Mouse (Mus musculus): ENCODE data around the gene Il20rb. TPM values are rescaled to one million over a fixed set of nuclear protein-coding genes. Genes with fewer than 3 reads are reported as not detected.

Gene Il20rb
- total RNA-seq (2021), result under 1 TPM; 0.18 to 0.28 TPM

DNA sequence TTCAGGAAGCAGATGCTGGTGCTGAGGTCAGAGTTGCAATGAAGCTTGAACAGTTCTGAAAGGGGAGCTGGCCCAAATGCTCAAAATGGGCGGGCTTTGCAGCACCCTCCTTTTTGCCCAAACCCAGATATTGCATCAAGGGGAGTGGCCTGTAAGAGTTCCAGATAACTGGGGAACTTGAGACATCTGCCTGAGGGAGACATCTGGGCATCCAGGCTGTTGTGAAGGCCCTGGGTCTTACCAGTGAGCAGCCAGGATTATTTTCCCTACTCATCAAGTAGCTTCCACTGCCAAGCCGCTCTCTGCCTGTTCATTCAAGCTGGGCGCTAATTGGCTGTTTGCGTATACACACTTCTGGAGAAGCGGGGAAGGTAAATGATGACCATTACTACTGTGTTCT, at the start of gene Il20rb:
Gene Il20rb (minus strand): TSS at position 358 of the 400 bp plus-strand sequence.
- no peak for DNase-seq (ENCODE audit: low spot score in 2 of 2)
- intact Hi-C loops (cut with DNase I), result no loop called here

DNA sequence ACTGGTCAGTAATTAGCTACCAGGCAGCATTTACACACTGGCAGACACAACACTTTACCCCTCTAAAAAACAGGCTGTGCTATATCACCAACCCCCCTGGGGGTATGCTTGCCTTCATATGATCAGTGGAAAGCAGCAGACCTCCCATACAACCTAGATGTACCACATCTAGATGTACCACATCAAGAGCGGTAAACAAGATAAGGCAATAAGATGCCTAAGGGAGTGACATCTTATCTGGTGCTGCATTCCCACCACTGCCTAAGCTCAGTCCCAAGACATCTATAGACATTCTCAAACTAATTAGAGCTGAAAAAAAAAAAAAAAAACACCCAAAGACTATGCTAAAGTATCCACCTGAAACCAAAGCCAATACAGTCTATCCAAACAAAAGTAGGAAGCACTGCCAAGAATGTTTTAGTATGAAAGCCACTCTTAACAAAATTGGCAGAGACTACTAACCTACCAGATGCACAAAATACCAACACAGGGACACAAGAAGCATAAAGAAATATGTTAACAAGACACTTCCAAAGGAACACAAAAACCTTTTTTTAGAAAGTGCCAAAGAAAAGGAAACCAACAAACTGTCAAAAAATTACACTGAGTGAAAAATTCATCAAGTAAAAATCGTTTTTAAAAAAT, 49.2 kb upstream of the Il20rb start:
- intact Hi-C loops (cut with DNase I), result no loop called here
- peak in 1 of 2 experiments; percentile 40 for DNase-seq (ENCODE audit: low spot score in 2 of 2)

DNA sequence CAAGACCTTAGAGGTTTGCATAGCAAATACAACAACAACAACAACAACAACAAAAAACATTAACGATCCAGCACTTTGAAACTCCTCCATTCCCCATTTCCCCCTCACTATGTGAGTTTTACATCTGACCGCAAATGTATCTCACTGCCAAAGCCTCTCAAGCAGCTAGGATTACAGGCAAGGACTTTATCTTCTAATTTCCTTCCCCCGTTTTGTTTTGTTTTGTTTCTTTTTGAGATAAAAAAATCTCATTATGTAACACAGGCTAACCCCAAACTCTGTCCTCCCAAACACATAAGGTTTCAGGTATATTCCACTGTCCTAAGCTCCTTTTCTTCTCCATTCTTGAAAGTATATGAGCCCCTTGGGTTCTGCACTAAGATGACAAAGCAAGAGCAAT, 48.1 kb upstream of the Il20rb start:
- intact Hi-C loops (cut with DNase I), result no loop called here
- no peak for DNase-seq (ENCODE audit: low spot score in 2 of 2)

GRCm38 (mm10) chr9:100532847-100533505, 46.4 kb upstream of the Il20rb start:
- no peak for DNase-seq (ENCODE audit: low spot score in 2 of 2)
- intact Hi-C loops (cut with DNase I), result no loop called here

DNA sequence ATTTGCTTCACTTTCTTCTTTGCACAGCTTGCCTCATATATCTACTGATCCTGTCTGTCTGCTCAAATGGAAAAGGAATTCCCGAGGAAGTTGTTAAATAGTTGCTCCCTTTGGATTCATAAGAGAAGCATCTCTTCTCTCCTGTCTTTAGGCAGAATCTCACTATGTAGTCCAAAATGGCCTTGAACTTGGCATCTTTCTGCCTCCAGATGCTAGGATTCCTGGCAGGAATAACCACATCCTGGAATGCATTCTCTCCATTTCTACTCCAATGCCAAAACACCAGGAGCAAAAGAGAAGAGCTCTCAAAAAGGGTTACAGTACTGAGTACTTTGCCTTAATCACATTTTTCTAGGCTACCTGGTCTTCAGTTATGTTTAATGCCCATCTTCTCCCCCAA, 44.7 kb upstream of the Il20rb start:
- intact Hi-C loops (cut with DNase I), result no loop called here
- no peak for DNase-seq (ENCODE audit: low spot score in 2 of 2)

- intact Hi-C loops (cut with DNase I), result loop anchor here (10.0 kb wide), 2 partner anchors 390 to 630 kb away; no protein-coding TSS in a partner anchor
- DNase-seq (ENCODE audit: low spot score in 2 of 2), result no peak
These were observed 38.6 kb upstream of the Il20rb start for GRCm38 (mm10) chr9:100525225-100525624.

DNA sequence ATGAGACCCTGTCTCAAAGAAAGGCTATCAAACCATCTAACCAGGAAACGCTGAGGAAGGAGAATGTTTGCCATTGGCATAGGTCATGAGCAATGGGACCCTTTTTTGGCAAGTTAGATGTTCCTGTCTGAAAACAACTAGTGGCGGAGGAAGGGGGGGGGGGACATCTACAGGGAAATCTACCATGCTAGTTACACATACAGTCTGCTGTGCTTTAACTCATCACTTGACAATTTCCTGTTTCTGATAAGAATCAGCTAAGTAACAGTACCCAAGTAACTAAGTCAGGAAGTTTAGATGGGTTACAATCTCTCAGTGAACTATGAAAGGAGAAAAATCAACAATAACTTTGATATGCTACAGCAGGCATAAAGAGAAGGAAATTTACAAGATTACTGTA, 35.4 kb upstream of the Il20rb start:
- no peak for DNase-seq (ENCODE audit: low spot score in 2 of 2)
- intact Hi-C loops (cut with DNase I), result loop anchor here (10.0 kb wide), 2 partner anchors 393 to 633 kb away; no protein-coding TSS in a partner anchor

DNA sequence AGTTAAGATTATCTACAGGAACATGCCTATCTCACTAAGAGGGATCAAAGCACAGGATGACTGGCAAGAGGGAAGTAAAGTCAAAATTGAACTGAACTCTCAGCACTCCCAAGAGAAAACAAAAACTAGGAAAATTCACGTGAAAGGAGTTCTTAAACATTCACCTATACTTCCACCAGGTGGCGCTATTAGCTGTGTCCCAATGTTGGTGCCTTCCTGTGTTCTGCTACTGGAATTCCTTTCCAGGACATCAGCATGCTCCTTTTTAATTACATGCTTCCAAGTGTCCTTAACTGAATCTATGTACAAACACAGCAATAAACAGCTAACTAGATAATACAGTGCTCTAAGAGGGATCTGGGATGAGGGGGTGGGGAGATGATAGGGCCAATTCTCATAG, 34.0 kb upstream of the Il20rb start:
- intact Hi-C loops (cut with DNase I), result loop anchor here (2.0 to 10.0 kb wide), 3 partner anchors 122 to 634 kb away; no protein-coding TSS in a partner anchor
- DNase-seq (ENCODE audit: low spot score in 2 of 2), result peak; percentile 58 to 67

- no peak for DNase-seq (ENCODE audit: low spot score in 2 of 2)
- intact Hi-C loops (cut with DNase I), result loop anchor here (2.0 to 10.0 kb wide), 3 partner anchors 123 to 635 kb away; no protein-coding TSS in a partner anchor
These were observed 33.4 kb upstream of the Il20rb start for GRCm38 (mm10) chr9:100520012-100520411.

- no peak for DNase-seq (ENCODE audit: low spot score in 2 of 2)
- intact Hi-C loops (cut with DNase I), result no loop called here
These were observed 21.0 kb upstream of the Il20rb start for GRCm38 (mm10) chr9:100507581-100507980.

DNA sequence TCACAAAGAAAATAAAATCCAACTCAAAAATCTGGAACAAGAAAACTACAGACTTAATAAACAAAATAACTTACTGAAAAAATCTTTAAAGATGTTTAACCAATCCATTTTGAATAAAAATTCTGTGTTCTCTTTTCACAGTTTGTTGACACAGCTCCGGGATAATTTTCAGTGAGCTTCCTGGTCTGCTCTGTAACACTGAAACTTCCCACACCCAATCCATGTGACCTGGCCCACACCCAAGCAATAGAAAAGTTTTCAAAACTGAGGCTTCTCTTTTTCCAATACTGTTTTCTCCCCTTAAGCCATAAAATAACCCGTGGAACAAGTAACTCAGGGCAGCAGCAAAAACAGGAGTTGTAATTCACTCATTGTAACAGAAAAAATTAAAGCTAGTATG, 20.1 kb upstream of the Il20rb start:
- intact Hi-C loops (cut with DNase I), result no loop called here
- no peak for DNase-seq (ENCODE audit: low spot score in 2 of 2)

- intact Hi-C loops (cut with DNase I), result no loop called here
These were observed 18.9 kb upstream of the Il20rb start for GRCm38 (mm10) chr9:100505498-100505897.

DNA sequence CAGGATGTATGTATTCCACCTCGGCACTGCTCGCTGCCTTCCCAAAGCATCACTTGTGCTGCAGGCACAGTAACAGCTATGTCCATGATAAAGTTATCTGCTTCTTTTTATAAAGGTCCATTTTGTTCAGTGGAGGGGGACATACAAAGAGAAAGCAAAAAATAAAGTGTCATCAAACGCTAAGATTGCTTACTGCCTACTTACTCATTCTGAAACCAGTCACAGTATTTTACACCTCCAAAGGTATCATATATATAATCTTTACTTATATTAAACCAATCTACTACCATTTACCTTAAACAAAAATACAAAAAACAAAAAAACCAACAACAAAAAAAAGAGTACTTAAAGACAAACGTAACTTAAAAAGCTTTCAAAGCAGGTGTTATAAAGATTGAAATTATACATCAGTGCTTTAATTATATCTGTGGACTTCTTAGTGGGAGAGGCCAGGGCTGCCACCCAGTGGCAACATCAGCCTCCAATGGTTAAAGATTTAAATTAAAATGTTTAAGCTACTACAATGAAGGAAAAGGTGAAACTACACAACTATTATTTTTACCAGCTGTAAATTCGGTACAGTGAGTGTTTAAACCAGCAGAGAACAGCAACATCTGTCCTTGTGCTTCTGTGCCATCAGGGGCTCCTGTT, 7.1 kb upstream of the Il20rb start:
- DNase-seq (ENCODE audit: low spot score in 2 of 2), result no peak
- intact Hi-C loops (cut with DNase I), result no loop called here

More at GRCm38 (mm10) chr9:100505498-100505897, 18.9 kb upstream of the Il20rb start:
- no peak for DNase-seq (ENCODE audit: low spot score in 2 of 2)

- DNase-seq (ENCODE audit: low spot score in 2 of 2), result no peak
- intact Hi-C loops (cut with DNase I), result no loop called here
These were observed 4.8 kb upstream of the Il20rb start for GRCm38 (mm10) chr9:100491424-100491823.

DNA sequence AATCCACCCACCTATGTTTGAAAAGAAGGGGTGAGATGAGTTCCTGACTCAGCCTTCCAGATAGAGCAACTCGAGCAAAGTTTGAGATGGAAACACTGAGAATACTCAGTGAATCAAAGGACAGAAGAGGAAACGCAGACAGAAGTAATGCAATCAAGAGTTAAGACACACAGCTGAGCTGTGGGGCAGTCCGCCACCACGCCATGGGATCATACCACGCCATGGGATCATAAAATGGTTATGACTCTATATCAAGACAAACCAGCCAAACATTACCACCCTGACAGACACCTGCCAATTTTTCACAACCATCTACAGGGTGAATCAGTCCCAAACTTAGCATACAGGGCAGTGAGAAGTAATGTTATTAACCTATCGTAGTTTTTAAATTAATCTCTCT, 2.4 kb upstream of the Il20rb start:
- no peak for DNase-seq (ENCODE audit: low spot score in 2 of 2)
- intact Hi-C loops (cut with DNase I), result no loop called here

- intact Hi-C loops (cut with DNase I), result no loop called here
- DNase-seq (ENCODE audit: low spot score in 2 of 2), result no peak
These were observed 1.6 kb upstream of the Il20rb start for GRCm38 (mm10) chr9:100488056-100488713.

DNA sequence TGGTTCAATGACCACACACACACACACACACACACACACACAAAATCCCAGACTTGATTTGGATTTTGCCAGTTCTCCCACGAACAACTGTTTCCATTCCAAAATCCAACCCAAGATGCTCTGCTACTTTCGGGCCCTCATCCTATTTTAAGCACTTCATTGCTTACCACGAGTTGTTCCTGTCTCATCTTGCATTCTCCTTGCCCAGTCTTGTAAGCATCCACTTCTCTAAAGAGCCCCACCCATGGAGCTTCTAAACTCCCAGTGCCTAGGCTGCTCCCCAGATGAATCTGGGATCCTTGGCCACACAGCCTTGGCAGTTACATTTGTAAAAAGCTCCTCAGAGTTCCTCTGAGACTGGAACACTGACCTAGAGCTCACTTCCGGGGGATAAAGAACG, 3.3 kb downstream of the Il20rb start:
- intact Hi-C loops (cut with DNase I), result no loop called here
- DNase-seq (ENCODE audit: low spot score in 2 of 2), result peak in 1 of 2 experiments; percentile 43

GRCm38 (mm10) chr9:100481626-100482025, 5.0 kb downstream of the Il20rb start:
- intact Hi-C loops (cut with DNase I), result no loop called here
- no peak for DNase-seq (ENCODE audit: low spot score in 2 of 2)

- DNase-seq (ENCODE audit: low spot score in 2 of 2), result no peak
- intact Hi-C loops (cut with DNase I), result no loop called here
These were observed 12.5 kb downstream of the Il20rb start for GRCm38 (mm10) chr9:100474056-100474455.

DNA sequence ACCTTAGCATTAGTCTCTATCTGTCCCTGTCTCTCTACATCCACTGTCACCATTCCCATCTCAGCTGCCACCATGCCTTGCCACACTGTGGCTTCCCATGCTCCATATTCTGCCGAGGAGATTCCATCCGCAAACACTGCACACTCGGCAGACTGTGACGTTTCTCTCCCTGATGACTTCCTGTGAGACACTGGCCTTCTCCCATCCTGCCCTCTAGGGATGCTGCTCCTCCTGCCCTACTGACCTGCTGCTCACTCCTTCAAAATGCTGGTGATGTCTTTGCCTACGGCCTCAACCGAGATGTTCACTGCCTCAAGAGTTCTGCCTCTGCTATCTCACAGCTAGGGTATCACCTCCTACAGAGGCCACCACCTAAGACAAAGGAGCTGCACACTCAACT, 13.2 kb downstream of the Il20rb start:
- intact Hi-C loops (cut with DNase I), result no loop called here
- no peak for DNase-seq (ENCODE audit: low spot score in 2 of 2)

All from left cerebral cortex, postnatal 25 days (tissue).